Mouse (Mus musculus) liver, adult (tissue): ENCODE data around the gene Kdm2b.

ENCODE experiments used
- GATA4 ChIP-seq: IDR thresholded peaks from 2 replicates; pipeline ENCODE4 v1.6.1; 2014; ENCODE audit warnings: mild to moderate bottlenecking, low read length; ENCODE audit not compliant: insufficient replicate concordance

Kdm2b gene

DNA sequence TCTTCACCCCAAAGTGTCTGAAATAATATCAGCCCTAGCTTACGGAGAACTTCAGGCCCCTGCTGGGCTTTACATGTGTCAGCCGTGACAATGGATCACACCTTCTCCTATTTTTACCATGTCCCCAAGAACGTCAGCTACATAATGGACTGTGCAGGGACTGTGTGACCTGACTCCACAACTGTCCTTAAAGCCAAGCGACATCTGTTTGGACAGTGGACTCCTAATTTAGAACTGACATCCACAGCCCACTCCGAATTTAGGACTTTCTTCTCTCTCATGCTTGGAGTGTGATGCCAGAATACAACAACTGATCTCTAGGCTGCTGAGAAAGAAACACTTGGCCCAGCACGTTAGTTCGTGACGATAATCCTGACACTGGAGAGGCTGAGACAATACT lies 62.5 kb downstream of the Kdm2b start:
- TF ChIP-seq GATA4: no peak

DNA sequence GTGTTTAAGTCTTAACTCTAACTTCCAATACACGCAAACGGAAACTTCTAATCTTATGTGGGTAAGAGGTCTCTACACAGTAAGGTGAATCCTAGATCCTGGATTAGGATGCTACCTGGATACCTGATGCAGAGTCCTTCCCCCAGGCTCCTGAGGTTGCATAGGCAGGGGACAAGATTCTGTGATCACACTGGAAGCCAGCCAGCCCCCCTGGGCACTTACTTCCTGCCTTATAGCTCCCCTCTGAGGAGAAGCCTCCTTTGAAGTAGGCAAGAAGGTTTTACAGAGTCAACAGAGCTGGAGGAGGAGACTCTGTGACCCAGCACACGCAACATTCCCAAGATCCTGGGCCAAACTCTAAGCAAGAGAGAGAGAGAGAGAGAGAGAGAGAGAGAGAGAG lies 63.3 kb downstream of the Kdm2b start:
- no peak for TF ChIP-seq GATA4

DNA sequence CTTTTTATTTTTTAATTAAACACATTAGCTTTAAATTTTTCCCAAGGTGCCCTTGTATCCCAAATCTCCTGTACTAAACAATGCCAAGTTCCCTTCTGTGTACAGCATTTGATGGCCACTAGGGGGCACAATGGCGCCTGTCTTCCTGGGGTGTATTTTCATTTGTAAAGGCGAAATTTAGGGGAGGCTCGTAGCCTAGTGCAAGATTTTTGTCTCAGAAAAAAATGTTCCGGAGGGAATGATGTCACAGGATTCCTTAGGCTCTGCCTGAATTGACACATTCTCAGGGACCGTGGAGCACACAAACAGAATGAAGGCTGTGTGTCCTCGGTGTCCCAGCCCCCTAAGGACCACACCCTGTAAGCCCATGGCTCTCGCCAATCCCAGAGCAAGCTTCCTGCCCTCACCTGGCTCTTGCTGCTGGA lies 64.1 kb downstream of the Kdm2b start:
- TF ChIP-seq GATA4: no peak

DNA sequence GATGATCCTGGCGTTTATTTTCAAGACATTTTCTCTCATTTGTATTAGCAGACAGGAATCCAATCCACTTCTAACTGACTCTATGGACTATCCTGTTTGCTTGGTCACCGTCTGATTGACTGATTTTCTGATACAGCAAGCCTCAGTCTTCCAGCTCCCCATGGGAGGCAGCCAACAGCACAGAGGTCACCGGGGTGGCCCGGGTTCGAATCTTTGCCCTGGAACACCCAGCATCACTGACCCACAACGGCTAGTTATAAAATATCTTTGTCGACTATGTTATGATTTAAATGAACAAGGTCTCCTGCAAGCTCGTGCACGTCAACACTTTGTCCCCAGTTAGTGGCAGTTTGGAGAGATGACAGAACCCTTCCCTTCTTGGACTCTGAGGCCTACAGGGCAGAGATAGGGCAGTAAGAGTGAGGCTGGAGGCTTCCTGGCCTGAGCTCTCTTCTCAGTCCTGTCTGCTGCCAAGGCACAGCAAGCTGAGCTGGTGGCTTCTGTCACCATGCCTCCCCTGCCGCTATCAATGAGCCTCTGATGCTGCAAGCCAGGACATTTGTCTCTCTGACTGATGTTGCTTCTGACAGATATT lies 65.7 kb downstream of the Kdm2b start:
- no peak for TF ChIP-seq GATA4

DNA sequence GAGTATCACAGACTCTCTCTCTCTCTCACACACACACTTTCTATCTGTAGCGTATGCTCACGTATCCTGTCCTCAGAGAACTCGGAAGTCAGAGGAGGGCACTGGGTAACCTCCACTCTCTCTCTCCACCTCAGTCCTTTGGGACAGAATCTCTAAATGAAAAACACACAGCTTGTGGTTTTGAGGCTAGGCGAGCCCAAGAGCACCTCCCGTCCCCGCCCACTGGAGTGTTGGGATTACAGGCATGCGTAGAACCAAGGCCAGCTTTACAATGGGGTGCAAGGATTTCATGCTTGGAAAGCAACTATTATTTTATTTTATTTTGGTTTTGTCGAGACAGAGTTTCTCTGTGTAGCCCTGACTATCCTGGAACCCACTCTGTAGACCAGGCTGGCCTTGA lies 67.7 kb downstream of the Kdm2b start:
- TF ChIP-seq GATA4: no peak

DNA sequence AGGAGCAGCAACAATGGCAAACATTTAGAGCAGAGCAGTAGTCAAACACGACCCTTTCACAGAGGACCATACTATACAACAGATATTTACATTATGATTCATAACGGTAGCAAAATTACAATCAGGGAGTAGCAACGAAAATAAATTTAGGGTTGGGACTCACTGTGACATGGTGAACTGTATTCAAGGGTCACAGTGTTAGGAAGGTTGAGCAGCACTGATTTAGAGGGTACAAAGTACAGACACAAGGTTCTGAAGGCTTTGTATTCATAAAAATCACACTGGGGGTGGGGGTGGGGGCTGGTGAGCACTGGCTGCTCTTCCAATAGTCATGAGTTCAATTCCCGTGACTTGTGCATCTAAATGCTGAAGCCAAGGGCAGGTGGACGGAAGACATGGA lies 69.1 kb downstream of the Kdm2b start:
- TF ChIP-seq GATA4: no peak

DNA sequence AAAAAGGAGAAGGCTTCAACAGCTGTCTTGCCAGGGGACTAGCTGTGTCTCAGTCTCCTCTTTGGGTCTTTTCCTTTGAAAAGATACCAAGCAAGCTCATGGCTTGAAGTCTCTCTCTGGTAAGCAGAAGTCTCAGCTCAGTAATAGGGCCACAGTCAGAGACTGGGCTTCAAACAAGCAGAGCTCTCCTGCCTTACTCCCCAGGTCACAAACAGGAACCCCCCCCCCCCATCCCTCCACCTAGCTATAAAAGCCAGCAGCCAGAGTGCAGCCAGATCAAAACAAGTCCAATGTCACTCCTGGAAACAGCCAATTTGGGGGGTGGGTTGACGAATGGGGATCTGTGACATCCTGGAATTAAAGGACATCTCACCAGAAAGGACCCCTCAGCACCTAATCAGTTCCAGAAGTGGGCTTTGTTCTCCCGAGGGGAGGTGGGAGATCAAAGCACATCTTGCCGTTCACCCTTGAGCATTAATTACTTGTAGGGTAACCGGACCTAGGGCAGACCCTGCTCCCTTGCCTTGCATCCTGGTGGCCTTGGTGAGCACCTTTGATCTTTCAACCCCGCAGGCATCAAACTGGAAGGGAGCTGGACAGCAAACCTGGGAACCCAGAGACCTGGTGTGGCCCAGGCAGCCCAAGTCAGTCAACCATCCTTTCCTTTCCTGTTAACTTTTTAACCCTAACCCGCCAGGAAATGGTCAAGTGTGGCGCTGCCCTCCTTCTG lies 71.5 kb downstream of the Kdm2b start:
- no peak for TF ChIP-seq GATA4

DNA sequence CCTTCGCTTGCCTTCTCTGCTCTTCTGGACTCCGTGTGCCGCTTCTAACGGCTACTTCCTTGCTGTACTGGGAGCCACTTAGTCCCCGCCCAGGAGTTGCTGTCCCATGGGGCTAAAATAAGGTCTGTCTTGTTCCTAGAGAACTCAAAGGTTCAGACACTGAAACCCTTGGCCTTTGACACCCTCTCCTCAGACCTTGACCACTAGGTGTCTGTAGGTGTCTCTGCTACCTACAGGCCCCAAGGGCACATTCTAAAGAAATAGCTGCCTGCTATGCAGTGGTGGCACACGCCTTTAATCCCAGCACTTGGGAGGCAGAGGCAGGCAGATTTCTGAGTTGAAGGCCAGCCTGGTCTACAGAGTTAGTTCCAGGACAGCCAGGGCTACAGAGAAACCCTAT lies 73.5 kb downstream of the Kdm2b start:
- no peak for TF ChIP-seq GATA4

DNA sequence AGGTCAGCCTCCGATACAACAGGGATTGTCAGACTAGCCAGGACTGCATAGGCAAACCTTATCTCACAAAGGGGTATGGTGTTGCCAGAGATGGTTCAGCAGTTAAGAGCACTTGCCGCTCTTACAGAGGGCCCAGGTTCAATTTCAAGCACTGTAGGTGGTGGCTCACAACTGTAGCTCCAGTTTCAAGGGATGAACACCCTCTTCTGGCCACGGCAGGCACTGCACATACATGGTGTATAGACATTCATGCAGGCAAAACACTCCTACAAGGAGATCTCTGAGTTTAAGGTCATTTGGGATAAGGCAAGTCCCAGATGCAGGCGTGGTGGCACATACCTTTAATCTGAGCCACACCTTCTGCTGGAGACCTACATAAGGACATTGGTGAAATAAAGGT lies 76.8 kb downstream of the Kdm2b start:
- TF ChIP-seq GATA4: no peak

DNA sequence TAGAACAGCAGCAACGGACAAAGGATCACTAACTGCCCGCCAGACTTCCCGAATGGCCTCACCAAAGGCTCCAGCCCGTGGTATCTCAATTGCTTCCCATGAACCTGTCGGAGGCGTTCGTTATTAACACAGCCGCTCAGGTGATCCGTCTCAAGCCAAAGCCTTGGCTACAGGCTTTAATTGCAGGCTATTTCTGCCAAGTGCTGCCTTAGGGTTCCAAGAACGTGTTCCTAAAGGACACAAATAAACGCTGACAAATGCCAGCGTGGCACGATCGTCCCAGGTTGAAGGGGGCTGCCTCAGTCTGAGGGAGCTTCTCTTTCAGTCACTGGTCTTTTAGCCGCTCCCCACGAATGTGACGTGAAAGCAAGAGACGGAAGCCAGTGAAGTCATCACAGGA lies 80.1 kb downstream of the Kdm2b start:
- TF ChIP-seq GATA4: no peak

DNA sequence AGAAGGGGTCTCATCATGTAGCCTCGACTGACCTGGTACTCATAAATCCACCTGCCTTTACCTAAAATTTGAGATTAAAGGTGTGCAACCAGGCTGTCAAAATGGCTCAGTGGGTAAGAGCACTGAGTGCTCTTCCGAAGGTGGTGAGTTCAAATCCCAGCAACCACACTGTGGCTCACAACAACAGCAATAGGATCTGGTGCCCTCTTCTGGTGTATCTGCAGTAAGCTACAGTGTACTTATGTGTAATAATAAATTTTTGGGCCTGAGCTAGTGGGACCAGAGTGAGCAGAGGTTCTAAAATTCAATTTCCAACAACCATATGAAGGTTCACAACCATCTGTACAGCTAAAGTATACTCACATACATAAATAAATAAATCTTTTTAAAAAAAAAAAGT lies 81.6 kb downstream of the Kdm2b start:
- TF ChIP-seq GATA4: no peak

DNA sequence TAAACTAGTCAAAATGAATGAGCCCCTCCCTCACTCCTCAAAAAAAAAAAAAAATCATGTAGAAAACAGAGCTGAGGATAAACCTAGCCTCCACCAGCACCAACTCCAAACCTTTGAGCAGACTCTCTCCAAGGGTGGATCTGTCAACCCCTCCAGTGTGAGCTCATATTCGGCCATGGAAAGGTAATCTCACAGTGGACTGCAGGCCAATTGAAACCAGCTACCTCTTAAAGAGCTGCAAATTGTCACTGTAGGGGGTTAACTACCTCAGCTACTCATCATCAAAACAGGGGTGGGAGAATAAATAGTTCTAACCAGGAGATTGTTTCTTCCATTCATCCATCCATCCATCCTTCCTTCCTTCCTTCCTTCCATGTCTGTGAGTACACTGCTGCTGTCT lies 82.4 kb downstream of the Kdm2b start:
- TF ChIP-seq GATA4: no peak

DNA sequence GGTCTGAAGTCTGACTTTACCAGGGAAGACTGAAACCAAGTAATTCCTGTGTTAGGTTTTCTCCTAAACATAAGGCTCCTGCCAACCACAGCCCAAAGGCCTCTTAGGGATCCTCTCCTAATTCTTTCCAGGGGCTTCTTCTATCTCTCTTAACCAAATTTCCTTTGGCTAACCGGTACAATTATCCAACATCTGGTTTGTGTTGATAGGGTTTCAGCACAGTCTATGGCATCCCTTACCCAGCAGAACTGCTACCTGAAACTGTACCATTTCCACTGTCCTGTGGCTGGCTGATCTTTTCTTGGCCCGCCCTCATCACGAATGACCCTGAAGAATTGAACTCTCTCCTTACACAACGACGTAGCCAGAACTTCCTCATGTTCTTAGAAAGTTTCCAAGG lies 86.5 kb downstream of the Kdm2b start:
- TF ChIP-seq GATA4: no peak

DNA sequence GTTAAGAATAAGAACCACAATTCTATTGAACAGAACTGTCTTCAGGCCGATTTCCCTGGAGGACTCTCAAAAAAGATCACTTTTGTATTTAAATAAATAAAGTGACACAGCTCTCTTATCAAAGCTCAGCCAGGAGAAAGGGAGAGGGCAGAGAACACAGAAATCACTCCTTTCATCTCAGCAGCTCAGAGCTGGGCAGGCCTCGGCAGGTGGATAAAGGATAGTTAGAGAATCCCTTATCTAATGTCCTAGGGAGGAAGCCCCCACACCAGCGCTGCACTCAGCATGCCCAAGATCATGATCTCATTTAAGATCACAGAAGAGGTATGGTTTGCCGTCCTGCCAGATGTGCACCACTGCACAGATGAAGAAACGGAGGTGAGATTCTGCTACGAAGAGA lies 87.4 kb downstream of the Kdm2b start:
- no peak for TF ChIP-seq GATA4

DNA sequence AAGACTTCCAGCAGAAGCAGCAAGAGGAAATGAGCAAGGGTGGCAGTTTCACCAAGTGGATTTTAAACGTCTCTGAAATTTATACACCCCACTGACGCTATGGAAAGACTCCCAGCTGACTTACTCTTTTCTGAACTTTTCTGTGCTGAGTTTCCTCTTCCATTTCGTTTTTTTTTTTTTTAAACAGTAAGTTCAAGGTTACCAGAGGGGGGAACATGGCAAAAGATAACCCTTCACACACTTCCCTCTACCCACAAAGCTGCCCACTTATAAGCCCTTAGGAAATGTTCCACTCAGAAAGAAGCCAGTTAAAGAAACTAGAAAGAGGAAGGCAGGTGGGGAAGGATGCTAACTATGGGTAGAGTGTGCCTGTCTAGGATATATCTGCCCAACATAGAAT lies 88.0 kb downstream of the Kdm2b start:
- no peak for TF ChIP-seq GATA4

DNA sequence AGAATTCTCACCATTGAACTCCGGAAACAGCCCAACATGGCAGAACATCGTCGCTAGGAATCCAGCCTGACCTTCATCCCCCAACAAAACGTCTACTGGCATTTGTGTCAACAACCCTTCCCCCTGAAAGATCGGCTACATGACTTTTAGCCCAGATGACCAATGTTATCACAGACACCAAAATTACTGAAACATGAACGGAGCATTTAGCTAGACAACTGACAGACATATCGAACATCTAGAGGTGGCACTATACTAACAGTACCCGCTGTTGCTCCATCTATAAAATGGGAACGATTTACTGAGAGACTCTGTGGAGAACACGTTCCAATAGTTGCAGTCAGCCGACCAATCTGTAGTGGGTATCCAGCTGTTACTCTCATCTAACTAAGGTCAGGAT lies 88.4 kb downstream of the Kdm2b start:
- TF ChIP-seq GATA4: no peak

DNA sequence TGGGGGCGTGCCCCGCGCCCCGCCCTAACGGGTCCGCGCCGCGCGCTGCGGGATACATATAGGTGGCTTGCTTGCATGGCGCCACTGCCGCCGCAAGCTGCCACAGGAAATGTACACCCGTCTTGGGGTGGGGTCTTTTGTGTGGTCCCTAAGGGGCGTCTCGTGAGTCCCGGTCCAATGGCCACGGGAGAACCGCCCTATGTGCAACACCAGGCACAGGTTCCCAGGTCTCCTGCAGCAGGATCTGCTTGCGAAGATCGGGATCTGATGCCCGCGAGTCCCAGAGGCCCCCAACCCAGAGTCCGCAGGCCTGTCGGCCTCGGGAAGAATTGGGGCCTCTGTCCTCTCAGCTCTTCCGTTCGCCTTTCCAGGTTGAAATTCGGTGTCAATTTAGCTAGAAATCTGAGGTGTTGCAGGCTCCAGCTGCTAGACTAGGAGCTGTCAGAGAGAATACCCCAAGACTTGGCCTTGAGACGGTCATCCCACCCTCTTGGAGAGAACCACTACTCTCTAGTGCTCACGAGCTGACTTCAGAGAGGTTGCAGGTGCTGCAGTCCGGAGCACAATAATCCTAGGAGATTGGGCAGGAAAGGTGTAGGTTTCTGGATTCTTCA lies 89.0 kb downstream of the Kdm2b start:
- TF ChIP-seq GATA4: no peak
